Mouse (Mus musculus) neutrophil, adult 83 days (primary cell): Measurements from ENCODE around the gene Hist4h4. TPM values are rescaled to one million over a fixed set of nuclear protein-coding genes. Genes with fewer than 3 reads are reported as not detected.

Source experiments
- total RNA-seq, 2 experiments: library from RNA; stranded (reverse); gene quantifications; one replicate each; pipeline ENCODE4 v1.2.4; 2023

Gene Hist4h4
- total RNA-seq = 10 to 100 TPM; 72.3 to 86.9 TPM

DNA sequence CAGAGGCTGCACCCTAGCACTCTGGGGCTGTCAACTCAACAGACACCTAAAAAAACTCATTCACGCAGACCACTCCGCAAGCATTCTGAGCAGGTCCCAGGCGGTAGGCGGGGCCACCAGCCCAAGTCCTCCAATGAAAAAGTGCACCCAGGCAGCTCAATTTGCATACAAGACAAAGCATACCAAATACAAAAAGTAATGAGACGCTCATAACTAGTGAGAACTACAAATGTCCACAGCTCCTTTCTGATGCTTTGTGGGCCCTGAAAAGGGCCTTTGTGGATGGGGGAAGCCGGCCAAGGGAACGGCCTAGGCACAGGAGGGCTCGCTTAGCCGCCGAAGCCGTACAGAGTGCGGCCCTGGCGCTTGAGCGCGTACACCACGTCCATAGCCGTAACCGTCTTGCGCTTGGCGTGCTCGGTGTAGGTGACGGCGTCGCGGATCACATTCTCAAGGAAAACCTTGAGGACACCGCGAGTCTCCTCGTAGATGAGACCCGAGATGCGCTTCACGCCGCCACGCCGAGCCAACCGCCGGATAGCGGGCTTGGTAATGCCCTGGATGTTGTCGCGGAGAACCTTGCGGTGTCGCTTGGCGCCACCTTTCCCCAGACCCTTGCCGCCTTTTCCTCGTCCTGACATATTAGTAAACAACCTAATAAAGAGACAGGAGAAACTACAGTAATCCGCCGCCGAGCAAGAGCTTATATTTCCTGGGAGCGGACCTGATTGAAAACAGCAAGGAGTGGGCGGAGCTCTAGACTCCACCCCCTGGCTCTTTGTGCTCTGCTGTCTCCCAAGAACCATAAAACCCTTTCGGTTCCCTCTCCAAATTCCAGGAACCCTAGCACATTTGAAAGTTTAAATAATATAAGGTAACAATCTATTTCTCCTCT, at the start of gene Hist4h4:
Hist4h4 (minus strand) TSS at position 677 of the 895 bp plus-strand sequence.

DNA sequence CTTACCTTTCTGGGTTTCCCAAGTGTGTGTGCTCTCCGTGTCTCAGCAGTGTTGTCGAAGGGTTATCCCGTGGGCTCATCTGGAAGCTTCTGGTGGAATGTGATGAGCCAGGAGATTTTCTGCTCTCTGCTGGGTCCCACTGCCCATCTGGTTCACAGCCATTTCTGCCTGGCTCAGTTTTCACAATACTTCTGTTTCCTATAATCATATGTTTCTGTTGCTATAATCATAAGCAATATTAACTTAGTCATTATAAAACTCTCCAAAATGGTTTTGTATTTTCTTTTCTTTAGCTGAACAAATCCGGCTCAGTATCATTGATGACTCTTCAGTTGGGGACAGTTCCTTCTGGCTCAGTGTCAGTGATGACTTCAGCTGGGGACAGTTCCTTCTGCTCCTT, 31.1 kb upstream of the Hist4h4 start, which contains the start of gene Smco3:
Smco3 (minus strand) TSS at position 101 of the 400 bp plus-strand sequence.

DNA sequence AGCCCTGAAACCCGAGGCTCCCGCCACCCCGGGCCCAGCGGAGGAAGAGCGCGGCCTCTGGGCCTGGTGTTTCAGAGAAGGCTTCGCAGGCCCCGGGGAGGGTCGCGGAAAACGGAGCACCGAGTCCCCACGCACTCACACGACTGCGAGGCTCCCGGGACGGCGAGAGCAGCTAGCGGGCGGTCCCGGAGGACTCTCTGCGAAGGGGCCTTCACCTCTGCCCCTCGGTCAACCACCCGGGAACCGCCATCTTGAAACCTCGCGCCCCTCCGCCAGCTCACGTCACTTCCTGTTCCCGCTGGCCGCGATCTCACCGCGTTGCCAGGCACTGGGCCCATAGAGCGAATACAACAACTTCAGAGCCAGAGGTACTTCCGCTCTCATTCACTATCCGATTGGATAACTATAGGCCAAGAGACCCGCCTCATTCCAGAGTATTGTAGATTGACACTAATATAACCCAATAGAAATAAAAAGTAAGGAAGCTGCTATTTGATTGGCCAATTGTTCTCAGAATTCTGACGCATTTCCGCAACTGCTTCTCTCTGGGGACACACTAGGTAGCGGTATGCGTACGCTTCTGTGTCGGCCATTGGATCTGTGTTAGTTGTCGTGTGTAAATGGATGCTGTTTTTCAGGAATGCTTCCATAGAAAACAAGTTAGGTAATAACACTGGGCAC, 23.8 kb upstream of the Hist4h4 start, which contains the start of gene Wbp11:
Wbp11 (minus strand) TSS at position 353 of the 681 bp plus-strand sequence.

DNA sequence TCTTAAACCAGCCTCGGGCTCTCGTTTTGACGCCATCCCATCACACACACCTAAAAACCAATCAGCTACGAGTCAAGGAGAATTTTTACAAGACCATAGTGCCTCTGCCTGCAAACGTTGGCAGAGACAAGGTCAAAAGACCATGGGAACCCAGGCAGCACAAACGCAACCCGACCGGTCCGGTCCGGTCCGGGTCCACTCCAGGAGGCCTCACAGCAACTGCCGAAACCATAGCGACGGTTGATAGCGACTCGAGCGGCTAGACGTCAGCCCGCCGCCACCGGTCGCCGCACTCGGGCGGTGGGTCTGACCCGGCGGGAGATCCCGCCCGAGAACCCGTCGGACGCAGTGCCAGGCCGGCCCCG, 23.3 kb upstream of the Hist4h4 start, which contains the start of gene BC049715:
BC049715 (plus strand) TSS at position 111 of the 365 bp plus-strand sequence.

DNA sequence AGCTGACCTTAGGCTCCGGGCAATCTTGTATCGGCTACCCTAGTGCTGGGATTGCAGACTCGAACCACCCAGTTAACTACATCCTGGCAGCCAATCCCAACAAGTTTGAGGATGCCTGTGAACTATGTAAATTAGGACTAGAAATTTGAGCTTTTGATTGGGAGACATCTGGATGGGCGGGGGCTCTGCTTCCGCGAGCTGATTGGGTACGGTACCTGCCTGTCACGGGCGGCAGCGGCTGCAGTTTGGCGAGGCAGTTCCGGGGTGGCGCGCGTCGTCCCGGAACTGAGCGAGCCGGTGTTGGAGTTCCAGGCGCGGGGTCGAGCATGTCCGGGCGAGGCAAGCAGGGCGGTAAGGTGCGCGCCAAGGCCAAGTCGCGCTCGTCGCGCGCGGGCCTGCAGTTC, 3.8 kb upstream of the Hist4h4 start, which contains the start of gene H2afj:
H2afj (plus strand) TSS at position 231 of the 404 bp plus-strand sequence.

DNA sequence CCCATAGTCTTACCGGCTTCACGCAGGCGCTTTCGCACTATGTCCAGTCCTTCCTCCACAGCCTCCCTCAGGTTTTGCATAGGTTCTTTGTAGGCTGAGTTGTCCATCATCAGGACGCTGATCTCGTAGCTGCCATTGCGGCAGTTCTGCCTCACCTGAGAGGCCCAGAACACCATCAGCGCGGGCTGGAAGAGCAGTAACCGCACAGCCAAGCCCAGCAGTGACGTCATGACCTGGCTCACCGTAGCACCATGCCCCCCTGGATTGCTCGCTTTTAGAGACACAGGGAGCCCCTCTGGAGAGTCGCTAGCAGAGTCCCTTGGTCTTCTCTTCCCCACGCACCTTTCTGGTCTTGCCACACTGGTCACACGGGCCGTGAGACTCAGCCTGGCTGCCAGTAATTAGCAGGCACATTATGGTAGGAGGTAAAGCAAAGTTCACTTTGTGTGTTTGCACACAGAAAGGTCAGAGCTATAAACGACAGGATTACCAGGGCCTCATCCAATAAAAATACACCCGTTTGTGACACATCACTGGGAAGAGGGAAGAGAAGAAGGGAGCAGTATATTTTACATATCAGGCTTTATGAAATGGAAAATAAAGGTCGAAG, 22.7 kb downstream of the Hist4h4 start, which contains the start of gene Gucy2c:
Gucy2c (minus strand) TSS at position 389 of the 610 bp plus-strand sequence.

Other genes starting within 250 kb of the Hist4h4 start
- gene Plbd1, start 142.5 kb downstream of the Hist4h4 start, total RNA-seq = 100 to 1,000 TPM; 628 to 643 TPM
- under 1 TPM; 0.24 to 0.40 TPM for gene Gucy2c, start 22.6 kb downstream of the Hist4h4 start, total RNA-seq
- gene H2afj, start 3.8 kb upstream of the Hist4h4 start, total RNA-seq = 10 to 100 TPM; 86.4 to 87.8 TPM
- gene BC049715, start 23.2 kb upstream of the Hist4h4 start, total RNA-seq = 1 to 10 TPM; 5.5 to 7.8 TPM
- gene Wbp11, start 23.8 kb upstream of the Hist4h4 start, total RNA-seq = 100 to 1,000 TPM in 1 of 2 experiments, 10 to 100 TPM in 1; 87.7 to 106 TPM
- not detected for gene Smco3, start 31.0 kb upstream of the Hist4h4 start, total RNA-seq
- 1 to 10 TPM; 1.5 to 1.8 TPM for gene Art4, start 53.3 kb upstream of the Hist4h4 start, total RNA-seq
- gene Mgp, start 71.4 kb upstream of the Hist4h4 start, total RNA-seq = not detected
- 1 to 10 TPM; 4.1 to 6.2 TPM for gene Erp27, start 117.8 kb upstream of the Hist4h4 start, total RNA-seq
- under 1 TPM in 1 of 2 experiments, not detected in 1; 0.07 TPM for gene Pde6h, start 119.4 kb upstream of the Hist4h4 start, total RNA-seq
- 1,000 to 10,000 TPM; 2,126 to 2,140 TPM for gene Arhgdib, start 137.5 kb upstream of the Hist4h4 start, total RNA-seq